Mouse (Mus musculus): Measurements from ENCODE around the gene Gm45808. TPM values are rescaled to one million over a fixed set of nuclear protein-coding genes. Genes with fewer than 3 reads are reported as not detected.

Gm45808 gene
- polyA plus RNA-seq (2014; fragmentation: Illumina TruSeq; extraction: RNeasy Lipid Tissue Mini Kit (QIAGEN cat#74804); ENCODE audit: low read depth, low replicate concordance), result not detected

DNA sequence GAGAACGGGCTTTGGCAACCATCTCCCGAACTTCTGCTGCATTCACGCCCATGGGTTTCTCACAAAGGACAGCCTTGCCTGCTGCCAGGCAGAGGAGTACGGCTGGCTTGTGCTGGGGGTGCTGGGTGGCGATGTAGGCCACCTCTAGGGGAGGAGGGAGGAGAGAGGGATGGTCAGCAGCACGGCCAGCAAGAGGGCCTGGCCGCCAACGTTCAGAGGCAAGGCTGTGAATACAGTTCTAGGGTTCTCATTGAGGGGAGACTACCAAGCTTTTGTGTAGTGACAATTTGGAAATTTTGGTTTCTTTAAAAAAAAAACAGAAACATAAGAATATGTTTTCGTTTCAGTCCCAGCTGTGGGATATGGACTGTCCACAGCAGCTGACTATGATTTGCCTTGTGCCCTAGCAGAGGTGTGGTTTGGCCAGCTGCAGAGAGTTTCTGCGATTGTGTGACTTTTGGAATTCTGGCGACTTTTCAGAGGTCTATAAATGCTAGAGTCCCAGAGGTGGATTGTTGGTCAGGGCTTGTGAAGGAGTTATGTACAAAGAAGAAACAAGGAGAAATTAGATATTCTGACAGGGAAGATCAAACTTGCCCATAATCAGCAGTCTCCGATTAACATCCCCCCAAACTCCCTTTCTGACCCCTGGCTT, at the start of gene Gm45808:
TSS of gene Gm45808 (minus strand) at position 51 of the 655 bp plus-strand sequence.

DNA sequence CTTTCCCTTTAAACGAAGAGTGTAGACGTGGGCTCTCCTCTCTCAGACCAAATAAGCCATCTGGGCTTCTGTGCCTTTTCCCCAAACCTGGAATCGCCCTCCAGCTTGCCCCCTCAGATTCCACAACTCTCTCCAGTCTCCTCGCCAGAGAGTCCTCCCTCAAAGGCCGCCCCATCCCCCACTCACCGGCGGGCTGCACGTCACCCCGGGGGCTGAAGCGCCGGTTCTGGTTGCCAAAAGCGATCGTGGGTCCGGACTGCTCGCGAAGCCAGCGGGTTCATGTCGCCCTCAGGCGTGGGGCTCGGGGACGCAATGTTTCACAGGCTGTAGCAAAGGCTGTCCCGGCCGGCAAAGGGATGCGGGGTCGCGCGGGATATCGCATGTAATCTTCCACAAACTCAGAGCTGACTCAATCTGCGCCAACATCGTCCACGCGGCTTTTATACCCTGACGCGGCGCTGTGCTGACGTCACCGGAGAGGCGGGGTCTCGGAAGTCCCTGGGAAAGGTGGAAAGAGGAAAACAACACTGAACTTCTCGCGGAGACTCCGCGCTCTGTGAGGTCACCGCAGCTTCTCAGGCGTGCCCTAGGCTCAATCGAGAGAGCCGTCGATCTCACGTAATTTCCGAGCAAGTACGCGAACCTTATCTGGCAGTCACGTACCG, 39.3 kb upstream of the Gm45808 start, which contains the start of the genes Ppp1r15a and Plekha4:
TSS of gene Ppp1r15a (minus strand) at position 460 of the 665 bp plus-strand sequence.
TSS of gene Plekha4 (plus strand) at position 522 of the 665 bp plus-strand sequence.

DNA sequence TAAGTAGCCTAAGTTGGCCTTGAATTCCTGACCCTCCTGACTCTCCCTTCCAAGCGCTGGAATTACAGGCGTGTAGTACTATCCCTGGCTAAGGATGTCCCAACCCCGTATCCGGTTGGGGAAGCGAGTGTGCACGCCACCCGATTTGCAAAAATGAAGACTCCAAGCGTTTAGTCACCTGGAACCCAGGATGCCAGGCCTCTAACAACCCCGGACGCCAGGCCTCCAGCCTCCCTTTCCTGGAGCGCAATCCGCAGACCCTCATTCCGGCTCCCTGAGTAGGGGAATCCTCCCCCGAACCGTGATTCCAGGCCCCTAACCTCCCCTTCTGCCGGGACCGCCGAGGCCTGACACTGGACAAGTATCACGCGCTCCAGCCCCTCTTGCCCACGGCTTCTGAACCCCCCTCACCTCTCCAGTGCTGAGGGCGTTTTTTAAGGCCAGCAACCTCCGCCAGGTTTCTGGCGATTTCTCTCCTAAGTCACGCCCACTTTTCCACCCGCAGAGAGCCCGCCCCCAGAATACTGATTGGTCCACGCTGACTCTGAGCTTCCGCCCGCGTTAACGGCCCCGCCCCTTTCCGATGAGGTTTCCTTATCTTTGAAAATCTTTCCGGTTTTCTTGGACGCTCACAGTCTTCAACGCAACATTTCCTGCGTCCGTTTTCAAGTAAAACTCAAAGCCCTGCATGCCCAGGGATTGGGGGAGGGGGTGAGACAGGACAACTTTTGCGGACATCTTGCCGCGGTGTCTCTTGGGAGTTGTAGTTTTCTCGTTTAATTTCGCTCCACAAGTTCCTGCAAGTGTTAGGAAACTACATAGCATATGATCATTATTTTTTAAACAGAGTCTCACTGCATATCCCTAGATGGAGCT, 23.5 kb upstream of the Gm45808 start, which contains the start of gene Nucb1:
TSS of gene Nucb1 (minus strand) at position 495 of the 876 bp plus-strand sequence.

DNA sequence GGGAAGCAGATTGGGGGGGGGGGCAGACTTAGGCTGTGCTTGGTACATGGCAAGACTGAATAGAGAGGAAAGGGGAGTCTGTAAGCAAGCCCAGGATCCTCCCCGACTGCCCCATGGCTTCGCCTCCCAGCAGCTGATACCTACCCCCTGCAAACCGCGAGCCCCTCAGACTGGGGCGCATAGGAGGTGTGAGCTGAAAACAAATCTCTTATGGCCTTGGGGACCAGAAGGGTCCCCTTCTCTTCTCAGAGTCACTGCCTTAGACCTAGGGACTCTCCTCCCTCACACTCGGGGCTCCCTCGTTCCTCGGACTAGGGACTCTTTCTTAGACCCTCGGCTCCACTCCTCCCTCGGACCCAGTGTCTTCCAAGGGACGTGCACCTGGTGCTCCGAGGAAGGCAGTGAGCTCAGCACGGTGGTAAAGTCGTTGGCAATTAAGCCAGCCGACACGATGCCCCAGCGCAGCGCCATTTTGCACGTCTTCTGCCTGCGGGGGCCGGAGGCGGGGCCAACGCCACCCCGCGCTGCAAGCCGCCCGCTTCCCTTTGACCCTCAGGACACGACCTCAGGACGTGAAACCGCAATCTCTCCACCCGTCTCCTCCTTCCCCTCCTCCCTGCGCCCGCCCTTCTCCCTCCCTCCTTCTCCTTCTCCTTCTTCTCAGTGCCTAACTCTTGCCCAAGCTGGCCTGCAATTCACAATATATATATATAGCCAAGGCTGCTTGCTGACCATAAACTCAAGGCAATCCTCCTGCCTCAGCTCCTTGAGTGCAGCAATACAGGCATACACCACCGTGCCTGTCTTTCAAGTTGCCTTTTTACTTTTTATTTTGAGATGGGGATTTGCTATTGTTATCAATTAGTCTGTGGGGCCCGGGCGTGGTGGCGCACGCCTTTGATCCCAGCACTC, 1.9 kb upstream of the Gm45808 start, which contains the start of gene Dhdh:
TSS of gene Dhdh (minus strand) at position 513 of the 912 bp plus-strand sequence.

GRCm38 (mm10) chr7:45481374-45481927, 5.2 kb downstream of the Gm45808 start, which contains the start of gene Tulp2:
TSS of gene Tulp2 (plus strand) at chr7:45481877.

DNA sequence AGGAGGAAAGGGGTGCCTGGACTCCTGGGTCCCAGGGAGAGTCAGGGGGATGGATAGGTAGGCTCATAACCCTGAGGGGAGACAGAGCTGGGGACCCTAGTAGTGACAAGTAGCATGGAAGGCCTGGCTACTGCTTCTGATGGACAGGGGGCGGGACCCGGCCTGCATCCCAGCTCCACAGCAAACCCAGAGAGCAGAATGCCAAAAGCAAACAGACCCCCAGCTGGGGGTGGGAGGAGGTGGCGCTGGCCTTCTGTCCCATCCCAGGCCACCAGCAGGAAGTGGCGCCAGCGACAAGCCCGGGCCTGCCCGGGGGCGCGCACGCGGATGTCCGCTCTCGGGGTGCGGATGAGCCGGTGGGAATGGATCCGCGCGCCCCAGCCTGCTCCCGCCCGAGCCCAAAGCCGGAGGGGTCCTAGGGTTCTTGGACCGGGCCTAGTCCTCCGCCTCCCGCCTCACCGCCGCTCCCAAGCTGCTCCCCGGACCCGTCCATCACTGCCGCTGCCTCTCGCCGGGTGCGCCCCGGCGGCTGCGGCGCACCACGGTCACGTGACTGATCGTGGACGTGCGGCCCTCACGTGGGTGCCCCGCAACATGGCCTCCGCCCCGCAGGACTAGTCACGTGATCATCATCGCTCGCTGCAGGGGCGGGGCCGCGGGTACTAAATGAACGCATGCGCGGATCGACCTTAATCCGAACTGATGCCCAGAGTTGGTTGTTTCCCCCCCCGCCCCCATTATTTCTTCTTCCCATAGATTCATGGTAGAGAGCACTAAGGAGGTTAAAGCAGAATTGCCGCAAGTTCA, 20.1 kb downstream of the Gm45808 start, which contains the start of gene Bax:
TSS of gene Bax (minus strand) at position 616 of the 807 bp plus-strand sequence.

GRCm38 (mm10) chr7:45459564-45460140, 27.0 kb downstream of the Gm45808 start, which contains the start of gene Ftl1:
TSS of gene Ftl1 (minus strand) at chr7:45459884.

DNA sequence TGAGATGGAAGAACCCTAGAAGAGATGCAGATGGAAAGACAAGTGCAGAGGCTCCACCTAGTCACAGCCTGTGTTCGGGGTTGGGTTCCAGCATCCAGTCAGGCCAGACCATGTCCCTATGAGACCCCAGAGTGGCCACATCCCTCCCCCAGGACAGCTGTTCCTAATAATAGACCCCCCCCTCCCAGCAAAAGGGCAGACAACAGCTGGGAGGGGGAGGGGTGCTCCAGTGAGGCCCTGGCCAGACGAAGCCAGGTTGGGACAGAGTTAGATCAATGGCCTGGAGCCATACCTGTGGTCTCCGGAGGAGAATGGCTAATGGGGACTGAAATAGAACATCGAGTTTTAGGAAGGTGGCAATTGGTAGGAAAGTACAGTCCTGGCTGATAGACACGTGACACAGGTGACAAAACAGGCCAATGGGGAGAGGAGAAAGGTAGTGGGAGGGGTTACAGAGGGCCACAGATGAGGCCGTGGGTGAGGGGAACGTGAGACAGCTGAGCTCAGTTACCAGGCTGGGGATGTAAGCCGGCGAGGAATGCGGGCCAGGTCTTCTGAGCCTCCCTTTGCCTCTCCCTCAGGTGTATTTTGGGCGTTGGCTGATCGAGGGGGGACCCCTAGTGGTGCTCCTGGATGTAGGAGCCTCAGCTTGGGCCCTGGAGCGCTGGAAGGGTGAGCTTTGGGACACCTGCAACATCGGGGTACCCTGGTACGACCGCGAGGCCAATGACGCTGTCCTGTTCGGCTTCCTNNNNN, 48.9 kb downstream of the Gm45808 start, which contains the start of gene Ruvbl2:
TSS of gene Ruvbl2 (minus strand) at position 576 of the 756 bp plus-strand sequence.

GRCm38 (mm10) chr7:45434203-45435015, 52.2 kb downstream of the Gm45808 start, which contains the start of gene Gys1:
TSS of gene Gys1 (plus strand) at chr7:45434844.

DNA sequence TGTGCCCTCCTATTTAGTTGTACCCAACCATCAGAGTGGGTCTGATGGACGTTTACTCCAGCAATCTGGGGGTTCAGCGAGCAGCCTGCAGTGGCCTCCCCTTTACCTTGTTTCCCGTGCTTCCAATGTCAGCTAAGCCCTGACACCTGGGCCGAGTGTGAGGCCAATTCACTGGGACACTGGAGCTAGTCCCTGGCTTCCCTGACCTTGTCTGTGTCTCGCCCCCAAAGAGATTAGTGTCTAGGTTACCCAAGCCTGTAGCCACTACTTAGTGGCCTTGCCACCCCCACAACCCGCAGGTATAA, 66.0 kb downstream of the Gm45808 start, which contains the start of gene Lhb:
TSS of gene Lhb (plus strand) at position 206 of the 305 bp plus-strand sequence.

Other genes starting within 250 kb of the Gm45808 start
- gene Cd37, start 247.7 kb downstream of the Gm45808 start, polyA plus RNA-seq (2014; fragmentation: Illumina TruSeq; extraction: RNeasy Lipid Tissue Mini Kit (QIAGEN cat#74804); ENCODE audit: low read depth, low replicate concordance), result 3.6 TPM
- not detected for gene Slc6a16, start 245.7 kb downstream of the Gm45808 start, polyA plus RNA-seq (2014; fragmentation: Illumina TruSeq; extraction: RNeasy Lipid Tissue Mini Kit (QIAGEN cat#74804); ENCODE audit: low read depth, low replicate concordance)
- not detected for gene Slc6a21, start 209.3 kb downstream of the Gm45808 start, polyA plus RNA-seq (2014; fragmentation: Illumina TruSeq; extraction: RNeasy Lipid Tissue Mini Kit (QIAGEN cat#74804); ENCODE audit: low read depth, low replicate concordance)
- 8.2 TPM for gene Trpm4, start 153.0 kb downstream of the Gm45808 start, polyA plus RNA-seq (2014; fragmentation: Illumina TruSeq; extraction: RNeasy Lipid Tissue Mini Kit (QIAGEN cat#74804); ENCODE audit: low read depth, low replicate concordance)
- gene Hrc, start 151.5 kb downstream of the Gm45808 start, polyA plus RNA-seq (2014; fragmentation: Illumina TruSeq; extraction: RNeasy Lipid Tissue Mini Kit (QIAGEN cat#74804); ENCODE audit: low read depth, low replicate concordance), result 0.28 TPM
- 0.41 TPM for gene Ppfia3, start 119.8 kb downstream of the Gm45808 start, polyA plus RNA-seq (2014; fragmentation: Illumina TruSeq; extraction: RNeasy Lipid Tissue Mini Kit (QIAGEN cat#74804); ENCODE audit: low read depth, low replicate concordance)
- gene Lin7b, start 116.2 kb downstream of the Gm45808 start, polyA plus RNA-seq (2014; fragmentation: Illumina TruSeq; extraction: RNeasy Lipid Tissue Mini Kit (QIAGEN cat#74804); ENCODE audit: low read depth, low replicate concordance), result not detected
- gene Snrnp70, start 91.1 kb downstream of the Gm45808 start, polyA plus RNA-seq (2014; fragmentation: Illumina TruSeq; extraction: RNeasy Lipid Tissue Mini Kit (QIAGEN cat#74804); ENCODE audit: low read depth, low replicate concordance), result 119 TPM
- gene Kcna7, start 81.2 kb downstream of the Gm45808 start, polyA plus RNA-seq (2014; fragmentation: Illumina TruSeq; extraction: RNeasy Lipid Tissue Mini Kit (QIAGEN cat#74804); ENCODE audit: low read depth, low replicate concordance), result not detected
- not detected for gene Ntf5, start 73.1 kb downstream of the Gm45808 start, polyA plus RNA-seq (2014; fragmentation: Illumina TruSeq; extraction: RNeasy Lipid Tissue Mini Kit (QIAGEN cat#74804); ENCODE audit: low read depth, low replicate concordance)
- not detected for gene Lhb, start 66.0 kb downstream of the Gm45808 start, polyA plus RNA-seq (2014; fragmentation: Illumina TruSeq; extraction: RNeasy Lipid Tissue Mini Kit (QIAGEN cat#74804); ENCODE audit: low read depth, low replicate concordance)
- gene Gys1, start 52.0 kb downstream of the Gm45808 start, polyA plus RNA-seq (2014; fragmentation: Illumina TruSeq; extraction: RNeasy Lipid Tissue Mini Kit (QIAGEN cat#74804); ENCODE audit: low read depth, low replicate concordance), result 2.6 TPM
- gene Ruvbl2, start 48.7 kb downstream of the Gm45808 start, polyA plus RNA-seq (2014; fragmentation: Illumina TruSeq; extraction: RNeasy Lipid Tissue Mini Kit (QIAGEN cat#74804); ENCODE audit: low read depth, low replicate concordance), result 0.63 TPM
- 3.0 TPM for gene Ftl1, start 26.9 kb downstream of the Gm45808 start, polyA plus RNA-seq (2014; fragmentation: Illumina TruSeq; extraction: RNeasy Lipid Tissue Mini Kit (QIAGEN cat#74804); ENCODE audit: low read depth, low replicate concordance)
- gene Bax, start 19.9 kb downstream of the Gm45808 start, polyA plus RNA-seq (2014; fragmentation: Illumina TruSeq; extraction: RNeasy Lipid Tissue Mini Kit (QIAGEN cat#74804); ENCODE audit: low read depth, low replicate concordance), result 1.4 TPM
- gene Tulp2, start 4.9 kb downstream of the Gm45808 start, polyA plus RNA-seq (2014; fragmentation: Illumina TruSeq; extraction: RNeasy Lipid Tissue Mini Kit (QIAGEN cat#74804); ENCODE audit: low read depth, low replicate concordance), result not detected
- 3.8 TPM for gene Dhdh, start 2.0 kb upstream of the Gm45808 start, polyA plus RNA-seq (2014; fragmentation: Illumina TruSeq; extraction: RNeasy Lipid Tissue Mini Kit (QIAGEN cat#74804); ENCODE audit: low read depth, low replicate concordance)
- gene Nucb1, start 23.6 kb upstream of the Gm45808 start, polyA plus RNA-seq (2014; fragmentation: Illumina TruSeq; extraction: RNeasy Lipid Tissue Mini Kit (QIAGEN cat#74804); ENCODE audit: low read depth, low replicate concordance), result 82.6 TPM
- 1.0 TPM for gene Ppp1r15a, start 39.5 kb upstream of the Gm45808 start, polyA plus RNA-seq (2014; fragmentation: Illumina TruSeq; extraction: RNeasy Lipid Tissue Mini Kit (QIAGEN cat#74804); ENCODE audit: low read depth, low replicate concordance)
- gene Plekha4, start 39.5 kb upstream of the Gm45808 start, polyA plus RNA-seq (2014; fragmentation: Illumina TruSeq; extraction: RNeasy Lipid Tissue Mini Kit (QIAGEN cat#74804); ENCODE audit: low read depth, low replicate concordance), result 0.25 TPM
- gene Hsd17b14, start 68.1 kb upstream of the Gm45808 start, polyA plus RNA-seq (2014; fragmentation: Illumina TruSeq; extraction: RNeasy Lipid Tissue Mini Kit (QIAGEN cat#74804); ENCODE audit: low read depth, low replicate concordance), result not detected
- 2.6 TPM for gene Bcat2, start 83.3 kb upstream of the Gm45808 start, polyA plus RNA-seq (2014; fragmentation: Illumina TruSeq; extraction: RNeasy Lipid Tissue Mini Kit (QIAGEN cat#74804); ENCODE audit: low read depth, low replicate concordance)
- gene Fgf21, start 128.7 kb upstream of the Gm45808 start, polyA plus RNA-seq (2014; fragmentation: Illumina TruSeq; extraction: RNeasy Lipid Tissue Mini Kit (QIAGEN cat#74804); ENCODE audit: low read depth, low replicate concordance), result not detected
- gene Fut1, start 130.5 kb upstream of the Gm45808 start, polyA plus RNA-seq (2014; fragmentation: Illumina TruSeq; extraction: RNeasy Lipid Tissue Mini Kit (QIAGEN cat#74804); ENCODE audit: low read depth, low replicate concordance), result 0.38 TPM
- gene Izumo1, start 135.0 kb upstream of the Gm45808 start, polyA plus RNA-seq (2014; fragmentation: Illumina TruSeq; extraction: RNeasy Lipid Tissue Mini Kit (QIAGEN cat#74804); ENCODE audit: low read depth, low replicate concordance), result not detected
- not detected for gene Rasip1, start 140.7 kb upstream of the Gm45808 start, polyA plus RNA-seq (2014; fragmentation: Illumina TruSeq; extraction: RNeasy Lipid Tissue Mini Kit (QIAGEN cat#74804); ENCODE audit: low read depth, low replicate concordance)
- 0.19 TPM for gene Mamstr, start 153.2 kb upstream of the Gm45808 start, polyA plus RNA-seq (2014; fragmentation: Illumina TruSeq; extraction: RNeasy Lipid Tissue Mini Kit (QIAGEN cat#74804); ENCODE audit: low read depth, low replicate concordance)
- 61.8 TPM for gene Fut2, start 179.6 kb upstream of the Gm45808 start, polyA plus RNA-seq (2014; fragmentation: Illumina TruSeq; extraction: RNeasy Lipid Tissue Mini Kit (QIAGEN cat#74804); ENCODE audit: low read depth, low replicate concordance)
- gene Ntn5, start 197.2 kb upstream of the Gm45808 start, polyA plus RNA-seq (2014; fragmentation: Illumina TruSeq; extraction: RNeasy Lipid Tissue Mini Kit (QIAGEN cat#74804); ENCODE audit: low read depth, low replicate concordance), result not detected
- not detected for gene Sec1, start 207.6 kb upstream of the Gm45808 start, polyA plus RNA-seq (2014; fragmentation: Illumina TruSeq; extraction: RNeasy Lipid Tissue Mini Kit (QIAGEN cat#74804); ENCODE audit: low read depth, low replicate concordance)
- not detected for gene Car11, start 213.0 kb upstream of the Gm45808 start, polyA plus RNA-seq (2014; fragmentation: Illumina TruSeq; extraction: RNeasy Lipid Tissue Mini Kit (QIAGEN cat#74804); ENCODE audit: low read depth, low replicate concordance)
- 2.9 TPM for gene Dbp, start 218.3 kb upstream of the Gm45808 start, polyA plus RNA-seq (2014; fragmentation: Illumina TruSeq; extraction: RNeasy Lipid Tissue Mini Kit (QIAGEN cat#74804); ENCODE audit: low read depth, low replicate concordance)
- 2.1 TPM for gene Rpl18, start 228.6 kb upstream of the Gm45808 start, polyA plus RNA-seq (2014; fragmentation: Illumina TruSeq; extraction: RNeasy Lipid Tissue Mini Kit (QIAGEN cat#74804); ENCODE audit: low read depth, low replicate concordance)
- 0.66 TPM for gene Sphk2, start 231.2 kb upstream of the Gm45808 start, polyA plus RNA-seq (2014; fragmentation: Illumina TruSeq; extraction: RNeasy Lipid Tissue Mini Kit (QIAGEN cat#74804); ENCODE audit: low read depth, low replicate concordance)
- 55.9 TPM for gene Fam83e, start 234.4 kb upstream of the Gm45808 start, polyA plus RNA-seq (2014; fragmentation: Illumina TruSeq; extraction: RNeasy Lipid Tissue Mini Kit (QIAGEN cat#74804); ENCODE audit: low read depth, low replicate concordance)
- gene Spaca4, start 239.0 kb upstream of the Gm45808 start, polyA plus RNA-seq (2014; fragmentation: Illumina TruSeq; extraction: RNeasy Lipid Tissue Mini Kit (QIAGEN cat#74804); ENCODE audit: low read depth, low replicate concordance), result not detected